Mouse (Mus musculus) liver, adult 2 months (tissue): Measurements from ENCODE around the gene Trim9.

Experiments used
- CTCF ChIP-seq: fragments of 200-500 bp; IDR thresholded peaks from 2 replicates; pipeline ENCODE4 v1.5.1; 2011; ENCODE audit warnings: low read depth, low read length, control low read depth
- POLR2A ChIP-seq: fragments of 200-500 bp; IDR thresholded peaks from 2 replicates; pipeline ENCODE4 v1.6.1; 2011; ENCODE audit warnings: low read length, control low read depth; ENCODE audit not compliant: insufficient read depth; ENCODE audit errors: extremely low read depth

GRCm38 (mm10) chr12:70349788-70350187 is 2.4 kb upstream of the Trim9 start:
- TF ChIP-seq CTCF (no peak), POLR2A (no peak)
